Mouse (Mus musculus) lung, embryonic 14.5 days (tissue): Measurements from ENCODE around the gene Cdh13. TPM values are rescaled to one million over a fixed set of nuclear protein-coding genes. Genes with fewer than 3 reads are reported as not detected.

Source experiments
- ATAC-seq: fragments of 200-750 bp; cut with Nextera tagmentation; 2 replicates; pipeline ENCODE4 v1.8.0; 2017; ENCODE audit warnings: mild to moderate bottlenecking, moderate TSS enrichment, moderate library complexity; ENCODE audit not compliant: insufficient read depth
- DNase-seq: peaks from one replicate; pipeline ENCODE4 v3.0.0-alpha.2; 2015
- H3K27ac ChIP-seq: fragments of 300-500 bp; sonication (generic); 2 replicates; pipeline ENCODE4 v1.5.1; 2014; ENCODE audit warnings: low read depth, mild to moderate bottlenecking, moderate library complexity
- H3K27me3 ChIP-seq: fragments of 300-500 bp; sonication (generic); 2 replicates; pipeline ENCODE4 v1.6.1; 2014; ENCODE audit warnings: low read length, control low read depth; ENCODE audit not compliant: insufficient read depth
- H3K36me3 ChIP-seq: fragments of 300-500 bp; sonication (generic); 2 replicates; pipeline ENCODE4 v1.6.1; 2014; ENCODE audit warnings: control low read depth; ENCODE audit not compliant: insufficient read depth
- H3K4me1 ChIP-seq: fragments of 300-500 bp; sonication (generic); 2 replicates; pipeline ENCODE4 v1.6.1; 2014; ENCODE audit warnings: antibody characterized with exemption, control low read depth; ENCODE audit not compliant: insufficient read depth
- H3K4me2 ChIP-seq: fragments of 300-500 bp; sonication (generic); 2 replicates; pipeline ENCODE4 v1.6.1; 2014; ENCODE audit warnings: mild to moderate bottlenecking
- H3K4me3 ChIP-seq: fragments of 300-500 bp; sonication (generic); 2 replicates; pipeline ENCODE4 v1.5.1; 2014; ENCODE audit warnings: low read depth, low read length
- H3K9ac ChIP-seq: fragments of 300-500 bp; sonication (generic); 2 replicates; pipeline ENCODE4 v1.6.1; 2014
- H3K9me3 ChIP-seq: fragments of 300-500 bp; sonication (generic); 2 replicates; pipeline ENCODE4 v1.6.1; 2016; ENCODE audit warnings: low read depth, low read length, control low read depth
- CTCF ChIP-seq: IDR thresholded peaks from 2 replicates; pipeline ENCODE4 v1.5.1; 2016; ENCODE audit warnings: antibody characterized with exemption, low read depth
- WGBS: fragments of 180-500 bp; shearing (Covaris S2); extraction: QIAGEN DNeasy Blood & Tissue Kit; methylation state at CpG from one replicate; pipeline ENCODE4 v1.1.7; 2014; 5-methylcytosine and 5-hydroxymethylcytosine counted together
- polyA plus RNA-seq: library from polyadenylated mRNA; unstranded; fragments of >200 nt; fragmentation: Nextera tagmentation; extraction: Ambion mirVana; gene quantifications from 2 replicates; pipeline ENCODE4 v1.2.1, GENCODE M21; 2014

The Cdh13 gene
- polyA plus RNA-seq, 1 experiment from 2014 or later = 1.2 TPM

DNA sequence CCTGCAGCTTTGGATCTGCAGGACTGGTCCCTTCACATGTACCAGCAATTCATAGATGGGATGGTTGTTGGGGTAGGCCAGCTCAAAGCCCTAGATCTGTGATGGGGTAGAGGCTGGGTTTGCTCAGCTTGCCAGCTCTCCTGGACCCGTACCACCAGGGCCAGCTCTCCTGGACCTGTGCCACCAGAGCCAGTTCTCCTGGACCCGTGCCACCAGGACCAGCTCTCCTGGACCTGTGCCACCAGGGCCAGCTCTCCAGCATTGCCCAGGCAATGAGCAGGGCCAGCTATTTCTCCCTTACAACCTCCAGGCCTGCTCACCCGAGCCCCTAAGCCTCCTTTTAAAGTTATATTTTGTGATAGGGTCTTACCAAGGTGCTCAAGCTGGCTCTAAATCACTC lies 566.0 kb downstream of the Cdh13 start:
- no peaks in the 10 kb centered on the region for H3K9me3 ChIP-seq
- no peak for DNase-seq
- no peak for ATAC-seq
- no peaks in the 10 kb centered on the region for H3K36me3 ChIP-seq
- no peak overlapping the region for H3K27ac ChIP-seq
- H3K4me3 ChIP-seq = no peak overlapping the region
- no peak overlapping the region for H3K9ac ChIP-seq
- WGBS = 67% methylated on average over 3 of the region's 3 CpGs
- H3K4me1 ChIP-seq = no peaks in the 10 kb centered on the region
- no peaks in the 10 kb centered on the region for H3K27me3 ChIP-seq
- no peak overlapping the region for H3K4me2 ChIP-seq
- TF ChIP-seq CTCF = no peak

DNA sequence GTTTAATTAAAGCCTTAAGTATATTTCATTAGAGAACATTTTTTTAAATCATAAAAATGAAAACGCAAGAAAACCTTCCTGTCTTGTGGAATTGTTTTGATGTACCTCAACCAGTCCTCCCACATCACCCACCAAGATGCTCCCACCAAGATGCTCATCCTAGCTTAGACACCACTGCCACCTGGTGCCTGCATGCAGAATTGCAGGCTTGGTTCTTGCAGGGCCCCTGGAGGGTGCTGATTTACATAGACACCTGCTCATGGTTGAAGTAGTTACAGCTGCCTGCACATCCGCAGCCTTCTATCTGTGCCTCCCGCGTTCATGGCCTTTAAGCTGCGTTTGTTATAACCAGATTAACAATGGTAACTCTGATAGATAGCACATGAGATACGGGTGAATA lies 566.8 kb downstream of the Cdh13 start:
- Histone ChIP-seq H3K9me3 (no peaks in the 10 kb centered on the region), H3K4me3 (no peak overlapping the region), H3K4me1 (no peaks in the 10 kb centered on the region), H3K27me3 (no peaks in the 10 kb centered on the region), H3K9ac (no peak overlapping the region), H3K36me3 (no peaks in the 10 kb centered on the region), H3K27ac (no peak overlapping the region), H3K4me2 (no peak overlapping the region)
- DNase-seq (peak; percentile 84), ATAC-seq (no peak)
- 21% methylated on average over 6 of the region's 6 CpGs for WGBS
- TF ChIP-seq CTCF = peak; percentile 94

DNA sequence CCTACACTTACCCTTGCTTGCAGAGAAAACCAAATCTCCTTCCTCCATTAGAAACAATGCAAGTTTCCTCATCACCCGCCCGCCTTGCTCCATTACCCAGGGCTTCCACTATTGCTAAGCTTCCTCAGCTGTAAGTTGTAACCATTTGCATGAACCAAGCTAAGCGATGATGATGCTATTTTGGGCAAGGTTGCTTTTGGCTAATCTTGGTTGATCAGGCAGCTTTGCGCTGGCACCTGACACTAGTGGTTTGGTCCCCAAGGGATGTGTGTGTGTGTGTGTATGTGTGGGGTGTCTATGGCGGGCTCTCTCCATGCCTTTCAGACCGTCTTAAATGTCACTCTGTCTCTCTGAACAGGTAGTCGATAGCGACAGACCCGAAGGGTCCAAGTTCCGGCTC lies 567.8 kb downstream of the Cdh13 start:
- Histone ChIP-seq H3K4me1 (no peaks in the 10 kb centered on the region), H3K4me3 (no peak overlapping the region), H3K4me2 (no peak overlapping the region), H3K36me3 (no peaks in the 10 kb centered on the region), H3K27ac (no peak overlapping the region), H3K9me3 (no peaks in the 10 kb centered on the region), H3K27me3 (no peaks in the 10 kb centered on the region), H3K9ac (no peak overlapping the region)
- WGBS = 85% methylated on average over 10 of the region's 10 CpGs
- ATAC-seq (no peak), DNase-seq (no peak)
- no peak for TF ChIP-seq CTCF

DNA sequence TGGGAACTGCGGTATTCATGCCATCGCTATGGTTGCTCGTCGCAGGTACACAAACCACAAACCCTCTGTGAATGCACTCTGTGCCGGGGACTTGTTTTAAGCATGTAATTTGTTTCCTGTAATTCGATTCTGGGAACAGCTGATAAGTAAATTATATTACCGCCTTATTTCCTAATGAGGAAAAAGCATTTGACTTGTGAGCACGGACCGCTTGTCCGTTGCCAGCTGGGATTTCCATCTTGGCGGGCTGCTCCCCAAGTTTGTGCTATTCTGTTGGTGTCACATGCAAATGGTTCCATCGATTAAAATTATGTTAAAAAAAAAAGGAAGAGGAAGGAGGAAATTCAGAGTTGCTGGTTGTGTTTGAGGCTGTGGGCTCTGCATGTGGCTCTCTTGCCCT lies 569.3 kb downstream of the Cdh13 start:
- ATAC-seq (no peak), DNase-seq (no peak)
- no peak overlapping the region for H3K4me2 ChIP-seq
- WGBS = 74% methylated on average over 12 of the region's 12 CpGs
- no peaks in the 10 kb centered on the region for H3K36me3 ChIP-seq
- H3K27ac ChIP-seq = no peak overlapping the region
- H3K9me3 ChIP-seq = no peaks in the 10 kb centered on the region
- H3K4me3 ChIP-seq = no peak overlapping the region
- no peak for TF ChIP-seq CTCF
- no peaks in the 10 kb centered on the region for H3K4me1 ChIP-seq
- H3K9ac ChIP-seq = no peak overlapping the region
- H3K27me3 ChIP-seq = no peaks in the 10 kb centered on the region

DNA sequence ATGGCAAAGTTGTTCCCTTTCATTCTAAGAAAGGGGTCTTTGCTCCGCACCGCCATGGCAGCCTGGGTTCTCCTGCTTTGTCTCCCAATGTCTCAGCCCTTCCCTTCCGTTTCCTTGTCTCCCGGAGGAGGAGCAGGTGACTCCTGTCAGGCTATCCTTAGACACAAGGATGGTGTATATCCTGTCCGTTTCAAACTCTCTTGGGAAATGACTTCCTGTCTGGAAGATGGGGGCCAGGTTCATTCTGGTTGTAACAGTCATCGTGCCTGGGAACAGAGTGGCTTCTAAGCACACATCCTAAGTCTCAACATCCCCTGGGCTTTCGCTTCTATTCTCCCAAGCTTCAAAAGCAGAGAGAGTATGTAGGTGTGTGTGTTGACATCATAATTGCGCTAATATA lies 571.1 kb downstream of the Cdh13 start:
- H3K4me3 ChIP-seq = no peak overlapping the region
- H3K9ac ChIP-seq = no peak overlapping the region
- H3K4me1 ChIP-seq = no peaks in the 10 kb centered on the region
- 69% methylated on average over 8 of the region's 8 CpGs for WGBS
- H3K4me2 ChIP-seq = no peak overlapping the region
- H3K27me3 ChIP-seq = no peaks in the 10 kb centered on the region
- TF ChIP-seq CTCF = no peak
- DNase-seq (no peak), ATAC-seq (no peak)
- no peak overlapping the region for H3K27ac ChIP-seq
- H3K9me3 ChIP-seq = no peaks in the 10 kb centered on the region
- no peaks in the 10 kb centered on the region for H3K36me3 ChIP-seq

DNA sequence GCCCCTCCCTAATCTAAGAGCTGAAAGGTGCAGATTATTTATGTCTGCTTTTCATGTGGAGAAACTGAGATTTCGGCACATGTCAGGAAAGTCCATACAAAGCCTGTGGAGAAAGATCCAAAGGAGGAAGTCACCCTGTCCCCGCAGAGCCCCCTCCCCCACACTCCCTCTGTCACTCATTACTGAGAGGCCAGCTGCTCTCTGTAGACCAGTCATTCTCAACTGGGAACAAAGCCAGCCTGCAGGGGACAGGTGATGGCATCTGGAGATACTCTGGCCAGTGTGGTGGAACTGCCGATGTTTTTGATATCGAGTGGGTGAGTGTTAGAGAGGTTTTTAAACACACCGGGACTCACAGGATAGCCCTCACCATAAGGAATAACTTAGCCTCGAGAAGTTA lies 582.8 kb downstream of the Cdh13 start:
- ATAC-seq (peak; percentile 24; the same call in 1 of the 2 replicates), DNase-seq (no peak)
- no peak for TF ChIP-seq CTCF

DNA sequence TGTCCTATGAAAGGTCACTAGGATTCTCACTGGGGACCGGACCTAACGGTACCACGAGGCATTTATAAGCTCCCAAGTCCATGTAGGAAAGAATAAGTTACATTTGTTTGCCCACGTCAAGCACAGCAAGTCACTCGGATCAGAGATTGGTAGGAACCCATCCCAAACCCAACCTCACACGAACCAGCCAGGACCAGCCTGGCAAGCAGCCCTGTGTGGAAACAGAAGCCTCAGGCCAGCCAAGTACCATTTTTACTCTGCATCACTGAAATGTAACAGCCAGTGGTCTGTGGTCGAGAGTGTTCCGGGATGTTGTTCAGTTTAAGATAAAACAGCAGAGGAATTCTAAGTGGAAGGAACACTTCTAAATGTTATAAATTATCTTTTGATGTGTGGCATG lies 587.2 kb downstream of the Cdh13 start:
- Histone ChIP-seq H3K4me3 (no peak overlapping the region), H3K4me2 (no peak overlapping the region), H3K9me3 (no peaks in the 10 kb centered on the region), H3K27me3 (no peaks in the 10 kb centered on the region), H3K9ac (no peak overlapping the region), H3K4me1 (no peaks in the 10 kb centered on the region), H3K27ac (no peak overlapping the region), H3K36me3 (no peaks in the 10 kb centered on the region)
- ATAC-seq (no peak), DNase-seq (no peak)
- 71% methylated on average over 8 of the region's 8 CpGs for WGBS
- TF ChIP-seq CTCF = no peak

More for the DNA sequence above, 582.8 kb downstream of the Cdh13 start:
- Histone ChIP-seq H3K4me2 (no peak overlapping the region), H3K4me3 (no peak overlapping the region), H3K27me3 (no peaks in the 10 kb centered on the region), H3K9me3 (no peaks in the 10 kb centered on the region), H3K9ac (no peak overlapping the region), H3K27ac (no peak overlapping the region), H3K4me1 (no peaks in the 10 kb centered on the region), H3K36me3 (no peaks in the 10 kb centered on the region)
- WGBS = 55% methylated on average over 6 of the region's 6 CpGs
